Mouse (Mus musculus) cortical plate, adult 2 months (tissue): ENCODE measurements around the gene Errfi1.

Source experiments
- CTCF ChIP-seq: fragments of 200-500 bp; IDR thresholded peaks from 2 replicates; pipeline ENCODE4 v1.5.1; 2011; ENCODE audit warnings: mild to moderate bottlenecking, control low read depth, low read length; ENCODE audit not compliant: insufficient read depth; ENCODE audit errors: extremely low read depth
- POLR2A ChIP-seq: fragments of 200-500 bp; IDR thresholded peaks from 2 replicates; pipeline ENCODE4 v1.6.1; 2011; ENCODE audit warnings: mild to moderate bottlenecking, low read length, control low read depth; ENCODE audit not compliant: insufficient read depth; ENCODE audit errors: extremely low read depth

GRCm38 (mm10) chr4:150868161-150868560, 14.4 kb downstream of the Errfi1 start:
- no peak for TF ChIP-seq CTCF
- TF ChIP-seq POLR2A = no peak
